ENCODE assay signal across 21 mouse cellular contexts in the genomic region with DNA sequence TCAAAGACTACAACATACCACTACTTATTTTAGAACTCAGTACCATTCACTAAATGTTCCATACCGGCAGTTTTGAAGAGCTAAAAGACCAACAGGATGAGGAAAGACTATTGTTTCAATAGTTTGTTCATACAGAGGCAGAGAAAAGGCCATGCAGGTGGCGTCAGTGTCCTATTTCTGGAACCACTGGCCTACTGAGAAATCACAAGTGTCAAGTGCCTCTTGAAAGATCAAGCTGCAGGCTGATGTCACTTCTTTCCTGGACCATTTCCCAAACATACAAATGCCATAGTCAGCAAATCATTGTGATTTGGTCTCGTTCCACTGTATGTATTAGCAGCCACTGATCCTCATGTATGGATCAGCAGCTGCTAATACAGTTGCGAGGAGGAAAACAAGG. TPM values are rescaled to one million over a fixed set of nuclear protein-coding genes. Genes with fewer than 3 reads are reported as not detected.
DNase-seq lines count a peak whose midpoint lies in the region; ATAC-seq and TF ChIP-seq lines count a peak whose summit lies in the region.
"Had no signal": no experiment of that assay in that cellular context is flagged by ENCODE, and none has a peak within 500 bp of the region (broad histone marks: within the 10 kb centered on the region; RNA-seq: fewer than 3 reads in every experiment).

No protein-coding gene starts in this region.

- no peak overlapping the region for H3K4me3 ChIP-seq in heart, adult 2 months
- H3K4me3 ChIP-seq in heart, embryonic 11.5 days (ENCODE audit: low read depth, low read length): no peak overlapping the region
- H3K4me3 ChIP-seq: forebrain, embryonic 12.5 days; stomach, embryonic 15.5 days had no signal

- 0 out of 2 replicates have a peak, but pooled peaks have one; percentile 18 for ATAC-seq in heart, embryonic 11.5 days (replicated peaks; ENCODE audit: insufficient number of reproducible peaks, low FRiP score, low TSS enrichment)
- ATAC-seq: hindbrain, embryonic 16.5 days; intestine, embryonic 16.5 days had no signal

- peak in 1 of 2 experiments; percentile 30 for DNase-seq in heart, adult 2 months
- peak; percentile 57 to 64 for DNase-seq in heart, postnatal 10 days
- DNase-seq in lung, postnatal 36 days: peak; percentile 47
- no peak for DNase-seq in layer of hippocampus, postnatal 10 days (ENCODE audit: low spot score in 2 of 2)
- no peak for DNase-seq in left cerebral cortex, postnatal 10 days (ENCODE audit: extremely low spot score in 1 of 2, low spot score in 2 of 2)
- no peak for DNase-seq in adrenal gland, adult 18-20 months (ENCODE audit: low spot score in 2 of 2)
- DNase-seq: adrenal gland, adult 2 months; cerebellum, postnatal 14 days; gastrocnemius, postnatal 36 days; kidney, postnatal 36 days; layer of hippocampus, adult 9-11 months; right cerebral cortex, postnatal 25 days had no signal

- 33% methylated on average over 4 of the region's 4 CpGs for WGBS in heart, adult 2 months
- 36% methylated on average over 4 of the region's 4 CpGs for WGBS in heart, embryonic 11.5 days (ENCODE audit: insufficient replicate concordance)

- H3K27ac ChIP-seq in heart, adult 2 months: peak overlapping the region; percentile 42
- peak overlapping the region; percentile 59; the same call in 1 of the 2 replicates for H3K27ac ChIP-seq in heart, embryonic 11.5 days (ENCODE audit: low read depth, low read length)
- H3K27ac ChIP-seq: forebrain, embryonic 12.5 days; stomach, embryonic 15.5 days had no signal

- no peaks in the 10 kb centered on the region for H3K27me3 ChIP-seq in heart, adult 2 months (ENCODE audit: control insufficient read depth, insufficient read depth, low read length)
- no peaks in the 10 kb centered on the region for H3K27me3 ChIP-seq in heart, embryonic 11.5 days (ENCODE audit: control insufficient read depth, insufficient read depth, low read length)
- H3K27me3 ChIP-seq: forebrain, embryonic 12.5 days; stomach, embryonic 15.5 days had no signal

- H3K36me3 ChIP-seq in heart, adult 2 months (ENCODE audit: control insufficient read depth, insufficient read depth, low read length): peaks cover 6% of the 10 kb centered on the region; the same call in 1 of the 2 replicates
- no peaks in the 10 kb centered on the region for H3K36me3 ChIP-seq in heart, embryonic 11.5 days (ENCODE audit: control insufficient read depth, insufficient read depth, low read length)
- H3K36me3 ChIP-seq: forebrain, embryonic 12.5 days; stomach, embryonic 15.5 days had no signal

- H3K9me3 ChIP-seq in heart, embryonic 11.5 days (replicated peaks; ENCODE audit: control insufficient read depth, low read length): no peaks in the 10 kb centered on the region
- H3K9me3 ChIP-seq: forebrain, embryonic 12.5 days; stomach, embryonic 15.5 days had no signal

- H3K79me2 ChIP-seq in heart, adult 2 months (replicated peaks; ENCODE audit: control insufficient read depth, insufficient read depth, low read length): no peaks in the 10 kb centered on the region

- H3K4me1 ChIP-seq in heart, adult 2 months (ENCODE audit: control insufficient read depth, insufficient read depth, low read length): no peaks in the 10 kb centered on the region; the same call in 1 of the 2 replicates
- no peaks in the 10 kb centered on the region for H3K4me1 ChIP-seq in heart, embryonic 11.5 days (ENCODE audit: control insufficient read depth, insufficient read depth, low read length)
- H3K4me1 ChIP-seq: forebrain, embryonic 12.5 days; stomach, embryonic 15.5 days had no signal

- no peak for TF ChIP-seq CTCF in heart, adult 2 months (IDR thresholded peaks at IDR 0.05)

- H3K4me2 ChIP-seq in heart, embryonic 11.5 days: no peak overlapping the region
- H3K4me2 ChIP-seq: forebrain, embryonic 12.5 days; liver, embryonic 11.5 days; stomach, embryonic 15.5 days had no signal

- no peak for TF ChIP-seq POLR2A in heart, adult 2 months (IDR thresholded peaks at IDR 0.05; ENCODE audit: insufficient read depth, low read depth, low read length)

- intact Hi-C loops in heart, adult 2 months (cut with DNase I): loop anchor here (1.0 kb wide), 1 partner anchor 37 kb away; no protein-coding TSS in a partner anchor
- intact Hi-C loops in heart, postnatal 10 days (cut with DNase I): loop anchor here (5.0 kb wide), 1 partner anchor 34 kb away; a partner anchor contains a TSS
- intact Hi-C loops in left cerebral cortex, postnatal 10 days (cut with DNase I): no loop called here

- H3K9ac ChIP-seq in heart, adult 2 months (ENCODE audit: low read depth, low read length): no peak overlapping the region
- no peak overlapping the region for H3K9ac ChIP-seq in heart, embryonic 11.5 days (ENCODE audit: low read depth, low read length)
- H3K9ac ChIP-seq: forebrain, embryonic 12.5 days; stomach, embryonic 15.5 days had no signal

- TF ChIP-seq EP300 in heart, adult 2 months (IDR thresholded peaks at IDR 0.05; ENCODE audit: insufficient read depth, low read depth, low read length): no peak

RNA-seq across cellular contexts. Expression of a gene that starts 34.8 kb away (rescaled TPM):
- total RNA-seq in heart, adult 2 months (2021): 10 to 100 TPM; 25.2 to 30.9 TPM
- 10.6 and 18.2 TPM in 2 replicates for polyA plus RNA-seq in heart, adult 2 months (2012; rRNA removed)
- polyA plus RNA-seq in heart, embryonic 11.5 days (2014; fragmentation: Nextera tagmentation; extraction: Ambion mirVana): 17.8 and 21.3 TPM in 2 replicates
- total RNA-seq in heart, postnatal 10 days (2021): 10 to 100 TPM; 46.3 to 56.7 TPM
- 1 to 10 TPM; 4.5 to 4.9 TPM for total RNA-seq in layer of hippocampus, postnatal 10 days (2021)
- 1 to 10 TPM; 4.2 to 5.2 TPM for total RNA-seq in left cerebral cortex, postnatal 10 days (2021)
- 10 to 100 TPM in 1 of 2 experiments, 1 to 10 TPM in 1; 5.3 to 11.7 TPM for total RNA-seq in adrenal gland, adult 18-20 months (2021)
- total RNA-seq: hematopoietic stem cell, adult 5-6 weeks had no signal

RNA-seq across cellular contexts. Expression of a gene that starts 49.0 kb away (rescaled TPM):
- total RNA-seq in heart, adult 2 months (2021): under 1 TPM in 1 of 2 experiments, not detected in 1; 0.13 TPM
- 0.15 and 0.16 TPM in 2 replicates for polyA plus RNA-seq in heart, adult 2 months (2012; rRNA removed)
- 5.8 and 6.3 TPM in 2 replicates for polyA plus RNA-seq in heart, embryonic 11.5 days (2014; fragmentation: Nextera tagmentation; extraction: Ambion mirVana)
- total RNA-seq in heart, postnatal 10 days (2021): under 1 TPM; 0.31 to 0.35 TPM
- total RNA-seq in layer of hippocampus, postnatal 10 days (2021): 10 to 100 TPM; 73.2 to 74.0 TPM
- 100 to 1,000 TPM in 1 of 2 experiments, 10 to 100 TPM in 1; 96.7 to 114 TPM for total RNA-seq in left cerebral cortex, postnatal 10 days (2021)
- total RNA-seq in adrenal gland, adult 18-20 months (2021): 1 to 10 TPM; 3.5 to 5.1 TPM
- total RNA-seq: gastrocnemius, postnatal 36 days; neutrophil, adult 5-6 weeks had no signal
- polyA plus RNA-seq: spleen, adult 2 months had no signal

Comparison
In these comparisons a context has a peak if more than half of its experiments do, and no peak if none do; other contexts are left out.
1. DNase-seq: peak in heart, postnatal 10 days (2 of 2) and lung, postnatal 36 days (single experiment); none in layer of hippocampus, postnatal 10 days (0 of 2), left cerebral cortex, postnatal 10 days (0 of 2) and adrenal gland, adult 18-20 months (0 of 2).
2. RNA of a gene that starts 49.0 kb away (total RNA-seq): 96.7 to 114 TPM in left cerebral cortex, postnatal 10 days and 73.2 to 74.0 TPM in layer of hippocampus, postnatal 10 days; 3.5 to 5.1 TPM in adrenal gland, adult 18-20 months, 0.31 to 0.35 TPM in heart, postnatal 10 days and 0.13 TPM in heart, adult 2 months; every median in the first group is over 10 times any median in the second.